Mouse (Mus musculus) olfactory bulb, adult 2 months (tissue): ENCODE measurements around the gene Necab2.

Experiments used
- CTCF ChIP-seq: fragments of 200-500 bp; IDR thresholded peaks from 2 replicates; pipeline ENCODE4 v1.5.1; 2012; ENCODE audit warnings: low read depth, mild to moderate bottlenecking, low read length, moderate library complexity; ENCODE audit not compliant: insufficient read depth
- POLR2A ChIP-seq: fragments of 200-500 bp; IDR thresholded peaks from 2 replicates; pipeline ENCODE4 v1.6.1; 2012; ENCODE audit warnings: mild to moderate bottlenecking, low read depth, low read length, moderate library complexity; ENCODE audit not compliant: insufficient read depth

GRCm38 (mm10) chr8:119484145-119484896 is 37.8 kb downstream of the Necab2 start:
- TF ChIP-seq CTCF (no peak), POLR2A (no peak)
